Mouse (Mus musculus) ovary, postnatal 36 days (tissue): ENCODE measurements around the gene Msmb.
"Not testable (repeated sequence)": the region's sequence is repeated elsewhere in the genome, so short reads cannot be mapped to it uniquely, and the experiment has no call there.

Experiments used
- DNase-seq: peaks from one replicate; pipeline ENCODE4 v3.0.0; 2022; ENCODE audit warnings: low spot score, mixed read lengths

Gene Msmb

GRCm38 (mm10) chr14:32141723-32142122 lies at the start of gene Msmb:
Gene Msmb, plus strand, starts transcription at chr14:32142023.
- no peak for DNase-seq

DNA sequence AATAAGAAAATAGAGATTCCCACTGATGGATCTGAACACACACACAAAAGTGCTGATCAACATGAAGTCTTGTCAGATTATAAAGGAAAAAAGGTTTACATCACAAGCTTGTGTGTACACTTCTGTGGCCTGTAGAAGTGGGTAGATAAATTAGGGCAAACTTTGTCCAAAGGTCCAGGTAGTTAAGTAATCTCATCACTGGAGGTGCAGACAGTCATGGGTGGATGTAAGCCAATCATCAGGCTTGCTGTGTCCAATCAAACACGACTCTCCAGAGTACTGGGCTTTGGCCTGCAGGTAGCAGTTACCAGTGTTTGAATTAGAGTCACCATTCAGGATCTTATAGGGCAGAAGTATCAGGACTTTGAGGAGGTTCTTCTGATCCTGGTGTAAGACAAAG lies 48.8 kb upstream of the Msmb start:
- DNase-seq: no peak

GRCm38 (mm10) chr14:32093500-32094117 lies 48.2 kb upstream of the Msmb start:
- no peak for DNase-seq

DNA sequence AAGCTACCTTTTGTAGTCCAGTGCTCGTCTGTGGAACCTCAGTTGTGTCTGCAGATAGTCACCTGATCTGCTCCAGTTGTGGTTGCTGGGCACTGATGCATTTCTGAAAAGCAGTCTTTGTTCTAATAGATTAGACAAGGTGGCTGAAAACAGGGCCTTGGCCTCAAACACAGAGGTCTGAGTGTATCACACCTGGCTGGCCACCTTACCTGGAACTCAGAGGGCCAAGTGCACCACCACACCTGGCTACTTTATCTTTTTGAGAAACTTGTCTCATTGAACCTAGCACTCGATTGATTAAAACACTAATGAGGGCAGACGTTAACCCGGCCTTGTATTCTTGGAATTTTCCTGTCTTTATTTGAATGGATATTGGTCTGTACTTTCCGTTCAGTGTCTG lies 46.2 kb upstream of the Msmb start:
- DNase-seq: no peak

DNA sequence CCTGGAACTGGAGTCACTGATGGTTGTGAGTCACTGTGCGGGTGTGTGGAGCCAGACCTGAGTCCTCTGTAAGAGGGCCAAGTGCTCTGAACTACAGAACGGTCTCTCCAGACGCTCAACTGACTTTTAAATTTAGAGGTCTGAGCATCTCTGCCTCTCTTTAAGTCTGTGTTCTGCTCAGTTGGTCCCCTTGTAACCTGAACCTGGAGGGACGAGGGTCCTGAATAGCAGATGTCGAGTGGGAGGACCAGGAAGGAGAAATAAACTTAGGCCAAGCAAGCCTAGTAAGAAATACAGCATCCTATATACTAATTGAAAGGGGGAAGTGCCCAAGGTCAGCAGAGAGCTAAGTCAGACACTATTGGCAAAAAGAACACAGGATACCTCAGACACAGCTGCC lies 45.1 kb upstream of the Msmb start:
- no peak for DNase-seq

DNA sequence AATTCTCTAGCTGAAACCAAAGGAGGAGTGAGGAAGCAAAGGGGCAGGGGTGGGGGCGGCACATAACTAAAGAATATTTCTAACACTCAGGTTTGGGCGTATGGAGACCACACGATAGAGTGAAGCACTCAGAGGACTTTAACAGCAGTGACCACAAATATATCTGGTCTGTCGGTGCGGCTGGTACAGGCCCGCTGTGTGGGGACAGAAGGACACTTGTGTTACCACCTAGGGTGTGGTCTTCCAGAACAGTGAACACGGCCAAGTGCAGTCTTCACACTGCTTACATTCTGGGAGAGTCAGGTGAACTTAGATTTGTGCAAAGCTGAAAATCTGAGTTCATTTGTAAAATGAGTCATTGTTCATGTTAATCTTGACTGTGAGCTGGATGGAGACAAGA lies 44.1 kb upstream of the Msmb start:
- no peak for DNase-seq

DNA sequence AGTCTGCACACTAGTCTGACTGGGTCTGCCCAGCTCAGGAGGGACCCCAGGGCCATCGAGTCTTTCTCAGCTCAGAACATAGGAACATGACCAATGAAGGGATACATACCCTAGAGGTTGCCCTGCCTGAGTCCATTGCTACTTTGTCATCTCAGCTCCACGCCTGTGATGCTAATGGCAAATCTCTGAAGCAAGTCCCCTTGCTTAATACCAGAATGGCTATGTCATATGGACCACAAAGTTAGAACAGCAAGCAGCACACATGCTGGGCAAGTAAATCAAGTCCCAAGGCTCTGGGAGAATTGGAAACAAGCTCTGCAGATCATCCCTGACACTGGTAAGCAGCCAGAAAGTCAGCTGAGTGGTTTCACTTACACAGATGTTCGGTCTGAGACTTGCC lies 42.9 kb upstream of the Msmb start:
- no peak for DNase-seq

DNA sequence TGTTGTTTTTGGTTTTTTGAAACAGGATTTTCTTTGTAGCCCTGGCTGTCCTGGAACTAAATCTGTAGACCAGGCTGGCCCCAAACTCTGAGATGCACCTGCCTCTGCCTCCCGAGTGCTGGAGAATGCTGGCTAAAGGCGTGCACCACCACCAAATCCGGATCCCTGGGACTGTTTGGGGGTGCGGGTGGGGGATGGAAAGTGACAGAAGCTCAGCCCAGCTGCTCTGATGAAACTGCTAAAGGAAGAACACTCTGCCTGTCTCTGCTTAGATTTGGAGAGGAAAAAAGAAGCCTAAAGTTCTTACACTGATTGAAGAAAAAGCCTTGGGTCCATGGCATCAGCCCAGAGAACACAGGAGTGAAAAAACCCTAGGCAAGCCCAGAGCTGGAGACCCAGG lies 38.3 kb upstream of the Msmb start:
- no peak for DNase-seq

GRCm38 (mm10) chr14:32105663-32106062 lies 36.2 kb upstream of the Msmb start:
- no peak for DNase-seq

DNA sequence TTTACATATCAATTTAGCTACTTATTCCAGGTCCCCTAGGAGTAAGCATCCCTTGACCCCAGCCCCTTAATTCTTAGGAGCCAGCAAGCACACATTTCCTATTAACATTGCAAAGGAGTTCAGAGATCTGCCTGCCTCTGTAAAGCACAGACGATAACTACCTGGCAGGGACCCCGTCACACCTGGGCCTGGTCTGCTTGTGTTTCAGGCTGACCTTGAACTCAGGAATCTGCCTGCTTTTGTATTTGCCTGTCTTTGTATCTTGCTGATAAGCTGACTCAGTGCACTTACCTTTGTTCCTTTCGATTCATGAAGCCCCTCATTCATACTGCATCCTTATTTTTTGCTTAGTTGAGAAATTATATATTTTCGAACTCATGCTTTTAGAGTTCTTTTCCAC lies 34.9 kb upstream of the Msmb start:
- DNase-seq: no peak

GRCm38 (mm10) chr14:32112124-32112523 lies 29.7 kb upstream of the Msmb start:
- DNase-seq: not testable (repeated sequence)

GRCm38 (mm10) chr14:32120940-32121919 lies 20.6 kb upstream of the Msmb start:
- no peak for DNase-seq

GRCm38 (mm10) chr14:32121920-32122315 lies 19.9 kb upstream of the Msmb start:
- no peak for DNase-seq

DNA sequence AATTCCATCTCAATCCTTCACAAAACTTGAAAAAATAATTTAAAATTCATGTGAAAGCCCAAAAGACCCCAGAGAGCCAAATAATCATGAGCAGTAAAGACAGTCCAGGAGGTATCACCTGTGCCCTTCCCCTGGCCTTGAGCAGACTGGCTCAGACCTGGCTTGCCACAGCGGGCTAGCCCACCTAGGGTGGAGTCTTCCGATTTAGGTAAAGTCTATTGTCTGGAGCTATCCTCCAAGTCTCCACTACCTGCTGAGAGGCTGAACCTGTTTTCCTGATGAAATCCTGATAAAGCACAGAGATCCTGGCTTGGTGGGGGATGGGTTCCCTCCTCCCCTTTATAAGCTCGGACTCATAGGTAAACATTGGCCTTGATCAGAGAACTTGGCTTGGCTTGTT lies 17.6 kb upstream of the Msmb start:
- DNase-seq: no peak

DNA sequence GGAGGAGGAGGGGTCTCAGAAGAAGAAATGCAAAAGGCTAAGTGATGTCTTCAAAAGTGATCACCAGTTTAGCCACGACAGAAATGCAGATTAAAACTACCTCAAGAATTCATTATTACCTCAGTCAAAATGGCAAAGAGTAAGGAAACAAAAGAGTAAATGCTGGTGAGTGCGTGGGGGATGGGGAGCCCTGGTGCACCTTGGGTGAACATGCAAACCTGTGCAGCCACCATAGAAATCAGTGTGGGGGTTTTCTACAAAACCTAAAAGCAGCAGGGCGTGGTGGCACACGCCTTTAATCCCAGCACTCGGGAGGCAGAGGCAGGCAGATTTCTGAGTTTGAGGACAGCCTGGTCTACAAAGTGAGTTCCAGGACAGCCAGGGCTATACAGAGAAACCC lies 16.6 kb upstream of the Msmb start:
- DNase-seq: not testable (repeated sequence)

- no peak for DNase-seq
Observed at GRCm38 (mm10) chr14:32128409-32128808, 13.4 kb upstream of the Msmb start.

DNA sequence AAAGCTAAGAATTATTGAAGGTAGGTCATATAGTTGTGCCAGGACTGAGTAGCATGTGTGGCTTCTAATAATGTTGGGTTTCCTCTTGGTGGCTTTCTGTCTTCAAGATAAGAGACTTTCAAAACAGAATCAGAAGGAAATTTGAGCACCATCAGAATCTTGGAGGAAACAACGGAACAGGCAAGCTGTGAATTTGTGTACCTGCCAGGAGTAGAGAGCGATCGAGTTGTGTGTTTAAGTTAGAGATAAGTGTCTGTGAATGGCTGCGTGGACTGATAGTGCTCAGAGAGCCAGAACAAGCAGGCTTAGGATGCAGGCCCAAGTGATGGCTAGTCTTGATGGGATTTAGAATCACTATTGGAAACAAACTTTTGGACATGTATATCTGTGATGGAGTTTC lies 10.0 kb upstream of the Msmb start:
- no peak for DNase-seq

DNA sequence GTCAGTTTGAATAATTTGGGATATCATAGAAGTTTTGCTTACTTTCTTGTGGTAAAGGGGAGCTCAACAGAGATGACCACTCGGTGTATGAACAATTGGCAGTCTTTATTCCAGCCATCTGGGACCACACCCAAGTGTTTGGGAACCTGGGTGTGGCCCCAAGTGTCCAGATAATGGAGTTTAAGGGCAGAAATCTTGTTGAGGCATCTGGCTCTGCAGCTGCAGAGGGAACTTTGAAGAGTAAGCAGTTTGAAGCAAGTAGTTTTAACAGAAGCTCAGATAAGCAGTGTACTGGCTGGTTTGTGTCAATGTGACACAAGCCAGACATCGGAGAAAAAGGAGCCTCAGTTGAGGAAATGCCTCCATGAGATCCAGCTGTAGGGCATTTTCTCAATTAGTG lies 7.5 kb upstream of the Msmb start:
- no peak for DNase-seq

- not testable (repeated sequence) for DNase-seq
Observed at GRCm38 (mm10) chr14:32136467-32136866, 5.4 kb upstream of the Msmb start.

DNA sequence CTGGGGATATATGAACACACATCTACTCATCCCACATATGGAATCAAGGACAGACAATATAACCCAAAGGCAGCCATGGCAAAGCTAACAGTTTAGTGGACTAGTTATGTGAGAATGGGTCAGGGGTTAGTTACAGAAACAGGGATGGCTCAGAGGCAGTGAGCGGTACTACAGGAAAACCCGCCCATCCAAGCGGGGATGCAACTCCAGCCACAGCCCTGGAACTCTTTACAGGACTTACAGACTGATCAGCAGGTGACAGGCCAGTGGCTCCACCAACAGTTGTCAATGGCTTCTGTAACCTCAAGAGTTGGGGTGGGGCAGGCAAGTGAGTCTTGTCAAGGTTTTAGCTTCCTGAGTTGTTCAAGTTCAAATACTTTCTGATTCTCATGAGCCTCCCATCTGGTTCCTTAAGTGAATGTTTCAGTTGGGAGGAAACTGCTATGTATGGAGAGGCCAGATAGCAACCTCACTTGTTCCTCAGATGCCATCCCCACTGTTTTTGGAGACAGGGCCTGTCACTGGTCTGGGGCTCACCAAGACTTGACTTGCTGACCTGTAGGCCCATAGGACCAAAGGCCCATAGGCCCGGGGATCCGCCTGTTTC lies 1.4 kb upstream of the Msmb start:
- no peak for DNase-seq

DNA sequence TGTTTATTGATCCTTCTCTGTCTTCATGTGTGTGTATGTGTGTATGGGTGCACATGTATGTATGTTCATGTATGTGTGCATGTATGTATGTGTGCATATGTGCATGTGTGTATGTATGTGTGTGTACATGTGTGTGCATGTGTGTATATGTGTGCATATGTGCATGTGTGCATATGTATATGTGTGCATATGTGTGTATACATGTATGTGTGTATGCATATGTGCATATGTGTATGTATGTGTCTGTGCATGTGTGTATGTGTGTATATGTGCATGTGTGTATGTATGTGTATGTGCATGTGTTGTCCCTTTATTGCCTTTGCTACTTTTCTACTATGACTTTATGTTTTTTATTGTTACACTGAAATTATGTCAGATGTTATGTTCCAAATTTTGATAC lies 2.9 kb downstream of the Msmb start:
- no peak for DNase-seq

GRCm38 (mm10) chr14:32145401-32145800 lies 3.6 kb downstream of the Msmb start:
- no peak for DNase-seq
